Mouse (Mus musculus) embryo, embryonic 9.5 days (tissue): Measurements from ENCODE around the gene Ormdl3.
A peak's percentile ranks its signal among the peaks of the same experiment; 100 is the strongest.
"Not testable (repeated sequence)": the region's sequence is repeated elsewhere in the genome, so short reads cannot be mapped to it uniquely, and the experiment has no call there.

Experiments
- DNase-seq: peaks from one replicate; pipeline ENCODE4 v3.0.0-alpha.2; 2017; ENCODE audit errors: extremely low spot score

The Ormdl3 gene

GRCm38 (mm10) chr11:98586892-98587563 is at the start of gene Ormdl3:
Gene Ormdl3, minus strand, starts transcription at chr11:98587368.
- peak; percentile 98 for DNase-seq

- DNase-seq = peak; percentile 10
These were observed 48.3 kb upstream of the Ormdl3 start for GRCm38 (mm10) chr11:98635312-98635970.

- no peak for DNase-seq
These were observed 43.5 kb upstream of the Ormdl3 start for GRCm38 (mm10) chr11:98630646-98631045.

- no peak for DNase-seq
These were observed 41.5 kb upstream of the Ormdl3 start for GRCm38 (mm10) chr11:98628706-98629105.

- no peak for DNase-seq
These were observed 38.6 kb upstream of the Ormdl3 start, which contains the start of the genes Gm12355 and Gsdma3 for GRCm38 (mm10) chr11:98625611-98626410. Gene Gm12355, minus strand, starts transcription at chr11:98625661. Gene Gsdma3, plus strand, starts transcription at chr11:98626360.

GRCm38 (mm10) chr11:98624381-98624780 is 37.2 kb upstream of the Ormdl3 start:
- not testable (repeated sequence) for DNase-seq

GRCm38 (mm10) chr11:98623981-98624380 is 36.8 kb upstream of the Ormdl3 start:
- DNase-seq = not testable (repeated sequence)

- no peak for DNase-seq
These were observed 33.6 kb upstream of the Ormdl3 start for GRCm38 (mm10) chr11:98620791-98621190.

GRCm38 (mm10) chr11:98606763-98607162 is 19.6 kb upstream of the Ormdl3 start:
- peak; percentile 50 for DNase-seq

- DNase-seq = not testable (repeated sequence)
These were observed 17.7 kb upstream of the Ormdl3 start for GRCm38 (mm10) chr11:98604911-98605310.

- DNase-seq = no peak
These were observed 16.8 kb upstream of the Ormdl3 start for GRCm38 (mm10) chr11:98603953-98604352.

GRCm38 (mm10) chr11:98602090-98602690 is 15.0 kb upstream of the Ormdl3 start:
- peak; percentile 85 for DNase-seq

- DNase-seq = no peak
These were observed 12.1 kb upstream of the Ormdl3 start for GRCm38 (mm10) chr11:98599291-98599690.

- no peak for DNase-seq
These were observed 11.7 kb upstream of the Ormdl3 start for GRCm38 (mm10) chr11:98598851-98599290.

GRCm38 (mm10) chr11:98597991-98598390 is 10.8 kb upstream of the Ormdl3 start, which contains the start of gene Lrrc3c:
Gene Lrrc3c, plus strand, starts transcription at chr11:98598291.
- no peak for DNase-seq

GRCm38 (mm10) chr11:98597363-98597762 is 10.2 kb upstream of the Ormdl3 start:
- DNase-seq = peak; percentile 55

GRCm38 (mm10) chr11:98595955-98596354 is 8.8 kb upstream of the Ormdl3 start:
- no peak for DNase-seq

GRCm38 (mm10) chr11:98595473-98595872 is 8.3 kb upstream of the Ormdl3 start:
- DNase-seq = no peak

- DNase-seq = no peak
These were observed 7.9 kb upstream of the Ormdl3 start for GRCm38 (mm10) chr11:98595021-98595420.

- no peak for DNase-seq
These were observed 3.6 kb upstream of the Ormdl3 start for GRCm38 (mm10) chr11:98590548-98591445.

GRCm38 (mm10) chr11:98589306-98589705 is 2.1 kb upstream of the Ormdl3 start:
- no peak for DNase-seq
